Mouse (Mus musculus): ENCODE data around the gene Lrrc4c.

DNA sequence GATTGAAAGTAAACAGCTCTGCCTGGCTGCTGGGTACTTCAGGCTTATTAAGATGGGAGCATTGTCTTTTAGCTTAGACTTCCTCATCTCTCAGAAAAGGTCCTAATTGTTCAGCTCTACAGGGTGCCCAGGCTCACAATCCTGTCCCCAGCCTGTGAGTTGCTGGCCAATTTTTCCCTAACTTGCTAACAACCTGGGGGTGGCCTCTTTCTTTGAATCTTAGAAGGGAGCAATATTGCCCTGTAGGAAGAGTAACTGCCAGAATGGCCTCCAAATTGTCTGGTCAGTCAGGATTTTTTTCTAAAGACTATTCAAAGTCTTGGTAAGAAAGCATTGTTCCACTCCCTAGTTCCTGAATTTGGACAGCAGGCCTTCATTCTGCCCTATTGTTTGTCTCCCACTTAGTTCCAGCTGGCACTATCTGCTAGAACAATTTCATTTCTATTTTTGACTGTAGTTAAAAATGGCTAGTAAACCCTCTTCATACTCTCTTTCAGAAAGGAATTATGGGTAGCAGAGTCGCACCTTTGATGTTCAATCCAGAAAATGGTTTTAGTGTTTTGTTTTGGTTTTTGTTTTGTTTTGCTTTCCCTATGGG is 262.3 kb downstream of the Lrrc4c start:
- no peak for TF ChIP-seq CTCF (IDR thresholded peaks at IDR 0.05; ENCODE audit: extremely low read depth, insufficient read depth, low read length)
- no peak for TF ChIP-seq POLR2A (IDR thresholded peaks at IDR 0.05; ENCODE audit: extremely low read depth, insufficient read depth, low read length)
